Mouse (Mus musculus): Measurements from ENCODE around the gene Sirt5.

DNA sequence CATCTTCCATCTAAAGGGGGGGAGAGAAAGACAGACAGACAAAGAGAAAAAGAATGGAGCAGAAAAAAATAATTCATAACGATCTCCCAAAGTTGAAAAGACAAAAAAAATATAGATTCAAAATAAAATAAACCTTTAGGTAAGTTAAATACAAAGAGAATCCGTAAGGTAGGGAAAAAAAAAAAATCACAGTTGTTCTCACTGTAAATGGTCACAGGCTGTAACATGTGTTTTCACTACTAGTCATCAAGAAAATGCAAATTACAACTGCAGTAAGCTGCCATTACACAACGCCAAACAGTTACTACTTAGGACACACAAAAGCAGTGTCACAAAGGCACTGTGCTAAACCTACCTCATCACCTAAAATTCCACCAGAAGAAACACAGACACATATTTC lies 79.4 kb downstream of the Sirt5 start:
- TF ChIP-seq CTCF (IDR thresholded peaks at IDR 0.05; ENCODE audit: control insufficient read depth, insufficient read depth, insufficient read length) = no peak
- no peak for TF ChIP-seq USF1 (IDR thresholded peaks at IDR 0.05; ENCODE audit: low read depth)
- TF ChIP-seq MAX (IDR thresholded peaks at IDR 0.05) = no peak
- TF ChIP-seq MYOD1 (IDR thresholded peaks at IDR 0.05; ENCODE audit: control insufficient read depth, insufficient read length, low read depth) = no peak

All from C2C12 (cell line).